Mouse (Mus musculus) CD8-positive naive resting alpha-beta T cell, adult 57 days (primary cell): Measurements from ENCODE around the gene Hist1h2bh. TPM values are rescaled to one million over a fixed set of nuclear protein-coding genes. Genes with fewer than 3 reads are reported as not detected.

Experiments used
- total RNA-seq: library from RNA; stranded (reverse); gene quantifications from one replicate; pipeline ENCODE4 v1.2.4, GENCODE M21; 2023

Hist1h2bh gene
- total RNA-seq, 1 experiment from 2014 or later, result 3.6 TPM

Other genes starting within 250 kb of the Hist1h2bh start
- 18.6 TPM for gene Zfp322a, start 174.2 kb downstream of the Hist1h2bh start, total RNA-seq
- gene Abt1, start 119.5 kb downstream of the Hist1h2bh start, total RNA-seq, result 17.1 TPM
- gene Btn1a1, start 77.5 kb downstream of the Hist1h2bh start, total RNA-seq, result not detected
- gene Btn2a2, start 54.5 kb downstream of the Hist1h2bh start, total RNA-seq, result 0.55 TPM
- 235 TPM for gene Hist1h4h, start 12.3 kb downstream of the Hist1h2bh start, total RNA-seq
- 10.3 TPM for gene Hist1h2af, start 9.5 kb downstream of the Hist1h2bh start, total RNA-seq
- 2.5 TPM for gene Hist1h3g, start 8.0 kb downstream of the Hist1h2bh start, total RNA-seq
- gene Hist1h3f, start 660 bp upstream of the Hist1h2bh start, total RNA-seq, result 57.2 TPM
- 35.5 TPM for gene Hist1h4f, start 8.3 kb upstream of the Hist1h2bh start, total RNA-seq
- gene Hist1h1d, start 9.9 kb upstream of the Hist1h2bh start, total RNA-seq, result 8.0 TPM
- gene Hist1h3e, start 19.0 kb upstream of the Hist1h2bh start, total RNA-seq, result 113 TPM
- gene Hist1h2ae, start 27.8 kb upstream of the Hist1h2bh start, total RNA-seq, result 10.3 TPM
- gene Hist1h2bg, start 28.0 kb upstream of the Hist1h2bh start, total RNA-seq, result 137 TPM
- gene Hist1h2bf, start 30.8 kb upstream of the Hist1h2bh start, total RNA-seq, result 88.7 TPM
- 2.5 TPM for gene Hist1h2ad, start 31.0 kb upstream of the Hist1h2bh start, total RNA-seq
- gene Hist1h3d, start 32.4 kb upstream of the Hist1h2bh start, total RNA-seq, result 2.8 TPM
- gene Hist1h4d, start 38.2 kb upstream of the Hist1h2bh start, total RNA-seq, result 122 TPM
- 14.7 TPM for gene Hist1h2be, start 77.7 kb upstream of the Hist1h2bh start, total RNA-seq
- 187 TPM for gene Hist1h1e, start 79.2 kb upstream of the Hist1h2bh start, total RNA-seq
- gene Hist1h2ac, start 140.6 kb upstream of the Hist1h2bh start, total RNA-seq, result 6.8 TPM
- gene Hist1h2bc, start 140.8 kb upstream of the Hist1h2bh start, total RNA-seq, result 7.9 TPM
- gene Hist1h1t, start 152.4 kb upstream of the Hist1h2bh start, total RNA-seq, result not detected
- 147 TPM for gene Hist1h4c, start 155.1 kb upstream of the Hist1h2bh start, total RNA-seq
- gene Hfe, start 167.5 kb upstream of the Hist1h2bh start, total RNA-seq, result 2.7 TPM
- gene Hist1h1c, start 195.4 kb upstream of the Hist1h2bh start, total RNA-seq, result 839 TPM
- gene Hist1h3c, start 202.2 kb upstream of the Hist1h2bh start, total RNA-seq, result 4.1 TPM
- 15.1 TPM for gene Hist1h2bb, start 203.3 kb upstream of the Hist1h2bh start, total RNA-seq
- gene Hist1h2ab, start 207.7 kb upstream of the Hist1h2bh start, total RNA-seq, result 16.9 TPM
- 17.1 TPM for gene Hist1h3b, start 208.9 kb upstream of the Hist1h2bh start, total RNA-seq
- 49.5 TPM for gene Hist1h4b, start 213.6 kb upstream of the Hist1h2bh start, total RNA-seq
- gene Hist1h4a, start 217.8 kb upstream of the Hist1h2bh start, total RNA-seq, result 122 TPM
- 170 TPM for gene Hist1h3a, start 219.0 kb upstream of the Hist1h2bh start, total RNA-seq
- 23.5 TPM for gene Hist1h1a, start 220.3 kb upstream of the Hist1h2bh start, total RNA-seq
- gene Trim38, start 226.5 kb upstream of the Hist1h2bh start, total RNA-seq, result not detected